Mouse (Mus musculus): ENCODE measurements around the gene Rbfox1. TPM values are rescaled to one million over a fixed set of nuclear protein-coding genes. Genes with fewer than 3 reads are reported as not detected.

Rbfox1 gene
- polyA plus RNA-seq, 1 experiment, result 115 TPM

GRCm38 (mm10) chr16:7374674-7375073 is 1489.5 kb downstream of the Rbfox1 start:
- DNase-seq (ENCODE audit: extremely low spot score in 1 of 2, low spot score in 1 of 2), result no peak

- peak in 1 of 2 experiments; percentile 50 for DNase-seq (ENCODE audit: extremely low spot score in 1 of 2, low spot score in 1 of 2)
Measured at GRCm38 (mm10) chr16:7396101-7396500, 1510.9 kb downstream of the Rbfox1 start.

DNA sequence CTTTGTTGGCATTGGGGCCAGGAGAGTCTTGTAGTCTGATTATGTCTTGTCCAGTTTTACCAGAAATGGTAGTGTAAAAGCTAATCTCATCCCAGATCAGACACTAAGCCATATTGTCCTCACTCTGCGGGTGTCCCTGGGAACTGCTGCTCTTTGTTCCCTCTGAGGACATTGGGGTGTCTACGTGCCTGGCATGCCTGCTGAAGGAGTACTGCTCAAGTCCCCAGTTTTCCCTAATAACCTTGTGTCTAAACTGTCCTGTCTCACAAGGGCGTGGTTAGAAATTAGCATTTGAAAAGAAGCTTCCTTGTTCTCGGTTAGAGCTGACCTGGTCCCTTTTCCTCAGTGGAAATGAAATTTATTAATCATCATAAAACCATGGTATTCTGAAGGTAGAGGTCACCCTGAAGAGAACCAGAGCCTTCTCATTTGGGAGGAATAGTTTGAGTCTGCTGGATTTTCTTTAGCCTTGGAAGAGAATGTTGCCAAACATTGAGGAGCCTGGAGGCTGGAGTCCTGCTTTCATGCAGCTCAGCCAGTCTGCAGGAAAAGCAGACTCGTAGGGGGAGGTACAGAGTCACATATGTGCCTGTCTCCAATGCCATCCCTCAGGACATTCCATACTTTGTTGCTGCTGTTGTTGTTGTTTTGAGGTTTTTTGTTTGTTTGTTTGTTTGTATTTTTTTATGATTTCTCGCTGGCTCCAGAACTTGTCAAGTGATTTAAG is 1519.8 kb downstream of the Rbfox1 start:
- no peak for DNase-seq (ENCODE audit: extremely low spot score in 1 of 2, low spot score in 1 of 2)

DNA sequence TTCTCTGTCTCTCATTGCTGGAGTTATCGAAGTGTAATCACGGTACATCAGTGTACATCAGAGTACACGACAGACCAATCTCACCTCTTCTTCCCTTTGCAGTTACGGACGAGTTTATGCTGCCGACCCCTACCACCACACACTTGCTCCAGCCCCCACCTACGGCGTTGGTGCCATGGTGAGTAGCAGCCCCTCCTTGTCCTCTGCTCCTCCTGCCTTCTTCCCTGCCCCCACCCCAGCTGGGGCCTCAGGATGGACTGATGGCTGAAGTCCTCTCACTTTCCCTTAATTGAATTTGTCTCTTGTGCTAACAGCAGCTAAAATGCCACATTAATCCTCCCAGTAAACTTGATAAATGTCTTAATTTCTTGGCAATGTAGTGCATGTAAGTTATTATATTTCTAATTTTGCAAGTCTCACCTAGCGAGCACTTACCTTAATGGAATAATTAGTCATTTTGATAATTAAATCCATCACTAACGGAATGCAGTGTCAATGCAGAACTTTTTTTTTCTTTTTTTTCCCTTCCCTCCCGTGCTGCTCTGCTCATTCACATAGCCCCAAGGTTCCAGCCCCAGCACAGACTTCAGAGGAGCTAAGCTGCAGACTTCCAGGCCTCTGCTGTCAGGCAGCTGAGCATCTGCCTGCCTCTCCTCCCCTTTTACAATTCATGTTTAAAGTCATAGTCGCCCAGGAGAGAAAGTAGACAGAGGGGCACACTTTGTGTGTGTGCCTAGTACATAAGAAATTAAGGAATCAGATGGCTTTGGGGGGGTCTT is 1522.9 kb downstream of the Rbfox1 start:
- no peak for DNase-seq (ENCODE audit: extremely low spot score in 1 of 2, low spot score in 1 of 2)

GRCm38 (mm10) chr16:7419655-7420281 is 1534.6 kb downstream of the Rbfox1 start:
- peak; percentile 49 to 79 for DNase-seq (ENCODE audit: extremely low spot score in 1 of 2, low spot score in 1 of 2)

GRCm38 (mm10) chr16:7425386-7426089 is 1540.4 kb downstream of the Rbfox1 start:
- no peak for DNase-seq (ENCODE audit: extremely low spot score in 1 of 2, low spot score in 1 of 2)

DNA sequence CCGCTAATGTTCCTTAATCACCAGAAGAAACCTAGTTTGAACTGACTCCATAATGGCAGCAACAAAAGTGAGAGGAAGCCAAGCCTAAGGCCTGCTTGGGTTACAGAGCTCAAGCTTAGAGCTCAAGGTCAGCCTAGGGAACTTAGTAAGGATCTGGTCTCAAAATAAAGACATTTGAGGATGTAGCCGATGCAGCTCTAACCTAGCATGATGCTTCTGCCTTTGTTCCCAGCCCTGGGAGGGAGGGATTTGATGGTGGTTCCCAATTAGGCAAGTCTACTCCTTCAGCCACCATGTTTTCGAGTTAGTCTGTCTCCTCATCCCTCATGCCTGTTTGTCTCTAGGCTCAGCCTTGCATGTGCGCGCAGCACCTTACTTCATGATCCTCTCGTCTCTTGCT is 1548.1 kb downstream of the Rbfox1 start:
- no peak for DNase-seq (ENCODE audit: extremely low spot score in 1 of 2, low spot score in 1 of 2)

DNA sequence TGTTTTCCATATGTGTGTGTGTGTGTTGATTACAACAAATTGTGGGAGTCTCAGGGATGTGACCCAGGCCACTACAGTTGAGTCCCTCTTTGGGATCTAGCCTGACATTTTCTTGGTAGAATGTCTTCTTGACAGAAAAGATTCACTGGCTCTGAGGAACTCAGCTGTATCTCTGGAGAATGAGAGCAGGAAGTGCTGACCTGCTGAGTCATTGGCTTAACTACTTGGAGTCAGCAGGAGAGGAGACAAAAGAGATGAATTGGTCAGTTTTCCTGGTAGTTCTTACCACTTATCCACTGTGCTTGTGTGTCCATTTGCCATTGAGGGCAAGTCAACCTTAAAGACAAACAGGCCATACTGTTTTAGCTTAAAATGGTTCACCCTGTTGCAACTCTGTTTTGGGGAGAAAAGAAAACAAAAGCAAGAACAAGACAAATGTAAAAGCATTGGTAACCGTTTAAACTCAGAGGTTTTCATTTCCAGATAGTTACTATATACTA is 1561.7 kb downstream of the Rbfox1 start:
- DNase-seq (ENCODE audit: extremely low spot score in 1 of 2, low spot score in 1 of 2), result no peak

DNA sequence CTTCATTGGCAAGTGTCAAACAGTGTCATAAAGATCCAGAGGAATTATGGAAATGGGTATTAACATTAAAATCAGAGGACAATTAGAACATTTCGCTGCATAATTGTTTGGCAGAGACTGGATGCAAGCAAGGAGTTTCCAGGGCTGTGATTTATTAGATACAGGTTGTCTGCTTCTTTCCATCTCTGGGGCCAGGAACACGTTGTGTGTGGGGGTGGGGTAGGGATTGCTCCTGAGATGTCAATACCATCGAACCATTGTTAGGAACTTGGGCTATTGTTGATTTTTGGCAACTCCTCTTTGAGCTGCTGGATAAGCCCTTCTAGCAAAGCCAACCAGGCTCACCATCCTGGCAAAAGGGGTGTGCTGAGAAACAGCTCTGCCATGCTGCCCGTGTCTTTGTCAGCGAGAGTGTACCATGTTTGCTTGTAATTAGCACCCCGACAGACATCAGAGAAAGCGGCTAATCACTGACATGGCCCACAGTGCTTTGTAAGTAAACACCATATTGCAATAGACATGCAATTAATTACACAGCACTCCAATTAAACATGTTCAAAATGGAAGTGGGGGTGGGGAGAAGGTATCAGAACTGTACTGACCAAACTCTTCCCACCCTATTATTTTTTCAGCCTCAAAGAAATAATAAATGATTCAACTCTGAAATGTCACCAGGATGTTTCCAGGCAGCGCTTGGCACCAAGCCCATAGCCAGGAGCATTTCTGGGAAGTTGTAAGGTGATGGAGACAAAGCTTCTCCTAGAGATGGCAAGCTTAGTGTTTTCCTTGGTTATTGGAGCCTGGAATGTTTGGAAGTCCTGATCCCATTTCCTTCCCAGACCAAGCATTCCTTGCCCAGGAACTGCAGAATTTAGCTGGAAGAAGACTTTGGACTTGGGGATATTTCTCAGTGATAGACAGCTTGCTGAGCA is 1562.8 kb downstream of the Rbfox1 start:
- DNase-seq (ENCODE audit: extremely low spot score in 1 of 2, low spot score in 1 of 2), result no peak

DNA sequence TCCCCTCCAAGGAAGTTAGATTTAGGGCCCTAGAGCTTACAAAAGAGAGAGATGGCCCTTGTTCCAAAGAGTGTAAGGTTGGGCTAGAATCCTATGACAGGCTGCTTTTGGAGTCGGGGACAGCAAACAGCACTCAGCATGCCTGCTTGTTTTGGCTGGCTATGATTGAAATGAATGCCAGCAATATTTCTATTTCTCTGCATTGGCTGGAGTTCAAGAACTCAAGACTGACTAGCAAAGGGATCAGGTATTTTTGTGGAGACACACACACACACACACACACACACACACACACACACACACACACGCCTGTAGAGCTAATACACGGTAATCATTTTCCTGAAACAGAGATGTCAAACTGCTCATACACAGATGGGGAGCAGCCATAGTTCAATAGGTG is 1566.0 kb downstream of the Rbfox1 start:
- DNase-seq (ENCODE audit: extremely low spot score in 1 of 2, low spot score in 1 of 2), result no peak

DNA sequence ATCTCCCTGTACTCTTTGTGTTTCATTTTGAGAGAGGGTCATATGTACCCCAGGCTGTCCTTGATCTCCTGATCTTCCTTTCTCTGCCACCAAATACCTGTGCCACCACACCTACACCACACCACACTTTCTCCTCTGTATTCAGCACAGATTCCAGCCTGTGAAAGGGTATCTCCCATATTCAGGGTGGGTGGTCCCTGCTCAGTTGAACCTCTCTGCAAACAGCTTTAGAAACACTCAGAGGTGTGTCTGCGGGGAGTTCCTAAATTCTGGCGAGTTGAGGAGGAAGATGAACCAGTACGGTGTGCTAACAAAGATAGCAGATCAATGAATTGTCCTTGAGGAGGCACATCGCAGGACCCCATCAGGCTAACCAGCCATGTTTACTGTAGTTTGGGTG is 1572.4 kb downstream of the Rbfox1 start:
- no peak for DNase-seq (ENCODE audit: extremely low spot score in 1 of 2, low spot score in 1 of 2)

All from frontal cortex, adult 2 months (tissue).